Mouse (Mus musculus) kidney, postnatal 4 days (tissue): ENCODE measurements around the gene Hapln2.

Experiments
- DNase-seq, 2 experiments: peaks; one replicate each; pipeline ENCODE4 v3.0.0; 2021; ENCODE audit warnings: mixed read lengths in 2 of 2

The Hapln2 gene

GRCm38 (mm10) chr3:88005822-88006786, 21.3 kb downstream of the Hapln2 start:
- peak in 1 of 2 experiments; percentile 24 for DNase-seq

GRCm38 (mm10) chr3:88002291-88002976, 24.9 kb downstream of the Hapln2 start:
- DNase-seq, result peak in 1 of 2 experiments; percentile 38

GRCm38 (mm10) chr3:88000816-88001595, 26.4 kb downstream of the Hapln2 start:
- no peak for DNase-seq

GRCm38 (mm10) chr3:88000181-88000580, 27.2 kb downstream of the Hapln2 start, which contains the start of gene Bcan:
Bcan (minus strand) TSS chr3:88000230.
- DNase-seq, result no peak

GRCm38 (mm10) chr3:87999243-87999895, 28.0 kb downstream of the Hapln2 start:
- no peak for DNase-seq

- no peak for DNase-seq
Measured at GRCm38 (mm10) chr3:87998747-87999146, 28.6 kb downstream of the Hapln2 start.

- peak; percentile 71 to 75 for DNase-seq
Measured at GRCm38 (mm10) chr3:87996971-87997614, 30.3 kb downstream of the Hapln2 start.

- DNase-seq, result no peak
Measured at GRCm38 (mm10) chr3:87996401-87996800, 31.0 kb downstream of the Hapln2 start.

- no peak for DNase-seq
Measured at GRCm38 (mm10) chr3:87995331-87995730, 32.1 kb downstream of the Hapln2 start.

- peak; percentile 86 to 88 for DNase-seq
Measured at GRCm38 (mm10) chr3:87993436-87993835, 33.9 kb downstream of the Hapln2 start.

GRCm38 (mm10) chr3:87989935-87990334, 37.4 kb downstream of the Hapln2 start:
- DNase-seq, result no peak

GRCm38 (mm10) chr3:87988068-87988467, 39.3 kb downstream of the Hapln2 start:
- no peak for DNase-seq

GRCm38 (mm10) chr3:87987633-87988032, 39.8 kb downstream of the Hapln2 start:
- DNase-seq, result peak; percentile 55 to 68

- DNase-seq, result peak; percentile 100
Measured at GRCm38 (mm10) chr3:87986868-87987267, 40.5 kb downstream of the Hapln2 start.

- peak; percentile 57 to 74 for DNase-seq
Measured at GRCm38 (mm10) chr3:87985505-87986320, 41.7 kb downstream of the Hapln2 start.

- no peak for DNase-seq
Measured at GRCm38 (mm10) chr3:87984094-87984493, 43.3 kb downstream of the Hapln2 start.

GRCm38 (mm10) chr3:87983627-87984026, 43.8 kb downstream of the Hapln2 start:
- DNase-seq, result no peak

GRCm38 (mm10) chr3:87982836-87983601, 44.4 kb downstream of the Hapln2 start:
- DNase-seq, result peak; percentile 61 to 75

- peak; percentile 54 to 71 for DNase-seq
Measured at GRCm38 (mm10) chr3:87981894-87982835, 45.2 kb downstream of the Hapln2 start.
